Mouse (Mus musculus): ENCODE measurements at regions not wholly inside any gene's neighbourhood (a gene's known extent, or its start where the extent isn't known, plus 50 kb on each side); places are given as distances from the start of the nearest gene placed in this dataset.
"Not testable (repeated sequence)": the region's sequence is repeated elsewhere in the genome, so short reads cannot be mapped to it uniquely, and the experiment has no call there.

GRCm38 (mm10) chr5:75405496-75405895, 169.2 kb upstream of the Kit start:
- Histone ChIP-seq H3K4me1 (ENCODE audit: control insufficient read depth, insufficient read depth, low read length) (no peaks in the 10 kb centered on the region), H3K4me2 (ENCODE audit: low read depth) (no peak overlapping the region), H3K27me3 (ENCODE audit: control insufficient read depth, insufficient read depth, low read length) (no peaks in the 10 kb centered on the region), H3K4me3 (ENCODE audit: low read depth, low read length) (no peak overlapping the region), H3K27ac (ENCODE audit: low read depth, low read length) (no peak overlapping the region), H3K9ac (ENCODE audit: low read length) (no peak overlapping the region), H3K9me3 (ENCODE audit: control insufficient read depth, low read length) (no peaks in the 10 kb centered on the region), H3K36me3 (ENCODE audit: control insufficient read depth, insufficient read depth, low read length) (no peaks in the 10 kb centered on the region)
- DNase-seq (ENCODE audit: low spot score) (no peak), ATAC-seq (ENCODE audit: insufficient read depth, low FRiP score, low TSS enrichment) (no peak)
- 71% methylated on average over 7 of the region's 7 CpGs for WGBS

- Histone ChIP-seq H3K36me3 (ENCODE audit: control insufficient read depth, insufficient read depth, low read length) (no peaks in the 10 kb centered on the region), H3K4me3 (ENCODE audit: low read depth, low read length) (no peak overlapping the region), H3K27me3 (ENCODE audit: control insufficient read depth, insufficient read depth, low read length) (no peaks in the 10 kb centered on the region), H3K9me3 (ENCODE audit: control insufficient read depth, low read length) (no peaks in the 10 kb centered on the region), H3K27ac (ENCODE audit: low read depth, low read length) (no peak overlapping the region), H3K4me1 (ENCODE audit: control insufficient read depth, insufficient read depth, low read length) (no peaks in the 10 kb centered on the region), H3K9ac (ENCODE audit: low read length) (no peak overlapping the region), H3K4me2 (ENCODE audit: low read depth) (no peak overlapping the region)
- DNase-seq (ENCODE audit: low spot score) (no peak), ATAC-seq (ENCODE audit: insufficient read depth, low FRiP score, low TSS enrichment) (no peak)
- 80% methylated on average over 10 of the region's 10 CpGs for WGBS
These were observed 167.0 kb upstream of the Kit start for GRCm38 (mm10) chr5:75407686-75408085.

- no peak overlapping the region for H3K4me2 ChIP-seq (ENCODE audit: low read depth)
These were observed 164.2 kb upstream of the Kit start for GRCm38 (mm10) chr5:75410240-75411186.

GRCm38 (mm10) chr5:75419282-75419681, 155.4 kb upstream of the Kit start:
- H3K4me2 ChIP-seq (ENCODE audit: low read depth); H3K9ac ChIP-seq (ENCODE audit: low read length); H3K4me1 ChIP-seq (ENCODE audit: control insufficient read depth, insufficient read depth, low read length); H3K36me3 ChIP-seq (ENCODE audit: control insufficient read depth, insufficient read depth, low read length); H3K27me3 ChIP-seq (ENCODE audit: control insufficient read depth, insufficient read depth, low read length); ATAC-seq (ENCODE audit: insufficient read depth, low FRiP score, low TSS enrichment); H3K4me3 ChIP-seq (ENCODE audit: low read depth, low read length); DNase-seq (ENCODE audit: low spot score); H3K9me3 ChIP-seq (ENCODE audit: control insufficient read depth, low read length); H3K27ac ChIP-seq (ENCODE audit: low read depth, low read length): not testable (repeated sequence)
- WGBS = 91% methylated on average over 1 of the region's 2 CpGs

More at GRCm38 (mm10) chr5:75410240-75411186, 164.2 kb upstream of the Kit start:
- Histone ChIP-seq H3K4me1 (ENCODE audit: control insufficient read depth, insufficient read depth, low read length) (no peaks in the 10 kb centered on the region), H3K27ac (ENCODE audit: low read depth, low read length) (no peak overlapping the region), H3K36me3 (ENCODE audit: control insufficient read depth, insufficient read depth, low read length) (no peaks in the 10 kb centered on the region), H3K9me3 (ENCODE audit: control insufficient read depth, low read length) (no peaks in the 10 kb centered on the region), H3K4me3 (ENCODE audit: low read depth, low read length) (no peak overlapping the region), H3K9ac (ENCODE audit: low read length) (no peak overlapping the region), H3K27me3 (ENCODE audit: control insufficient read depth, insufficient read depth, low read length) (no peaks in the 10 kb centered on the region)
- 81% methylated on average over 24 of the region's 24 CpGs for WGBS
- DNase-seq (ENCODE audit: low spot score) (no peak), ATAC-seq (ENCODE audit: insufficient read depth, low FRiP score, low TSS enrichment) (no peak)

GRCm38 (mm10) chr5:75432885-75433284, 141.8 kb upstream of the Kit start:
- H3K27me3 ChIP-seq (ENCODE audit: control insufficient read depth, insufficient read depth, low read length) = no peaks in the 10 kb centered on the region
- H3K4me1 ChIP-seq (ENCODE audit: control insufficient read depth, insufficient read depth, low read length) = 0 out of 2 replicates have a peak, but pooled peaks cover 3% of the 10 kb centered on the region
- no peaks in the 10 kb centered on the region for H3K9me3 ChIP-seq (ENCODE audit: control insufficient read depth, low read length)
- WGBS = 91% methylated on average over 2 of the region's 2 CpGs
- H3K27ac ChIP-seq (ENCODE audit: low read depth, low read length) = no peak overlapping the region
- no peak overlapping the region for H3K4me3 ChIP-seq (ENCODE audit: low read depth, low read length)
- H3K4me2 ChIP-seq (ENCODE audit: low read depth) = no peak overlapping the region
- H3K9ac ChIP-seq (ENCODE audit: low read length) = no peak overlapping the region
- ATAC-seq (ENCODE audit: insufficient read depth, low FRiP score, low TSS enrichment) = no peak
- H3K36me3 ChIP-seq (ENCODE audit: control insufficient read depth, insufficient read depth, low read length) = no peaks in the 10 kb centered on the region
- DNase-seq (ENCODE audit: low spot score) = no peak

GRCm38 (mm10) chr5:75437924-75438323, 136.8 kb upstream of the Kit start:
- Histone ChIP-seq H3K4me3 (ENCODE audit: low read depth, low read length) (no peak overlapping the region), H3K9me3 (ENCODE audit: control insufficient read depth, low read length) (no peaks in the 10 kb centered on the region), H3K9ac (ENCODE audit: low read length) (no peak overlapping the region), H3K27me3 (ENCODE audit: control insufficient read depth, insufficient read depth, low read length) (no peaks in the 10 kb centered on the region), H3K4me2 (ENCODE audit: low read depth) (no peak overlapping the region), H3K4me1 (ENCODE audit: control insufficient read depth, insufficient read depth, low read length) (no peaks in the 10 kb centered on the region), H3K27ac (ENCODE audit: low read depth, low read length) (no peak overlapping the region), H3K36me3 (ENCODE audit: control insufficient read depth, insufficient read depth, low read length) (no peaks in the 10 kb centered on the region)
- 75% methylated on average over 5 of the region's 5 CpGs for WGBS
- no peak for ATAC-seq (ENCODE audit: insufficient read depth, low FRiP score, low TSS enrichment)
- DNase-seq (ENCODE audit: low spot score) = no peak

- DNase-seq (ENCODE audit: low spot score) (no peak), ATAC-seq (ENCODE audit: insufficient read depth, low FRiP score, low TSS enrichment) (no peak; the same call in 1 of the 2 replicates)
- WGBS = 76% methylated on average over 3 of the region's 3 CpGs
- Histone ChIP-seq H3K4me1 (ENCODE audit: control insufficient read depth, insufficient read depth, low read length) (no peaks in the 10 kb centered on the region), H3K27me3 (ENCODE audit: control insufficient read depth, insufficient read depth, low read length) (no peaks in the 10 kb centered on the region), H3K9me3 (ENCODE audit: control insufficient read depth, low read length) (no peaks in the 10 kb centered on the region), H3K36me3 (ENCODE audit: control insufficient read depth, insufficient read depth, low read length) (no peaks in the 10 kb centered on the region), H3K4me3 (ENCODE audit: low read depth, low read length) (no peak overlapping the region), H3K27ac (ENCODE audit: low read depth, low read length) (no peak overlapping the region), H3K4me2 (ENCODE audit: low read depth) (no peak overlapping the region), H3K9ac (ENCODE audit: low read length) (no peak overlapping the region)
These were observed 130.6 kb upstream of the Kit start for GRCm38 (mm10) chr5:75444024-75444604.

GRCm38 (mm10) chr5:75446386-75446785, 128.3 kb upstream of the Kit start:
- H3K4me2 ChIP-seq (ENCODE audit: low read depth) = no peak overlapping the region
- no peak overlapping the region for H3K9ac ChIP-seq (ENCODE audit: low read length)
- no peak overlapping the region for H3K27ac ChIP-seq (ENCODE audit: low read depth, low read length)
- no peak for ATAC-seq (ENCODE audit: insufficient read depth, low FRiP score, low TSS enrichment)
- WGBS = 84% methylated on average over 1 of the region's 1 CpGs
- no peaks in the 10 kb centered on the region for H3K36me3 ChIP-seq (ENCODE audit: control insufficient read depth, insufficient read depth, low read length)
- H3K4me1 ChIP-seq (ENCODE audit: control insufficient read depth, insufficient read depth, low read length) = no peaks in the 10 kb centered on the region
- H3K9me3 ChIP-seq (ENCODE audit: control insufficient read depth, low read length) = no peaks in the 10 kb centered on the region
- DNase-seq (ENCODE audit: low spot score) = no peak
- H3K4me3 ChIP-seq (ENCODE audit: low read depth, low read length) = no peak overlapping the region
- H3K27me3 ChIP-seq (ENCODE audit: control insufficient read depth, insufficient read depth, low read length) = no peaks in the 10 kb centered on the region
